Mouse (Mus musculus) embryonic fibroblast, embryonic 13.5 days (primary cell): ENCODE measurements around the gene Prr18.

Experiments used
- CTCF ChIP-seq: IDR thresholded peaks from 2 replicates; pipeline ENCODE4 v1.5.1; 2011; ENCODE audit warnings: mild to moderate bottlenecking, control low read depth, low read length, moderate library complexity, borderline replicate concordance; ENCODE audit not compliant: insufficient read depth
- POLR2A ChIP-seq: IDR thresholded peaks from 2 replicates; pipeline ENCODE4 v1.6.1; 2011; ENCODE audit warnings: low read depth, mild to moderate bottlenecking, control low read depth, low read length, moderate library complexity

- TF ChIP-seq CTCF (no peak), POLR2A (no peak)
Measured at GRCm38 (mm10) chr17:8390487-8390886, 53.2 kb downstream of the Prr18 start.
